Mouse (Mus musculus) Patski (cell line): ENCODE data around the gene Tbrg4. TPM values are rescaled to one million over a fixed set of nuclear protein-coding genes. Genes with fewer than 3 reads are reported as not detected.

Experiments
- ATAC-seq: fragments of 100-300 bp; one replicate; pipeline ENCODE4 v1.8.0; 2021
- CTCF ChIA-PET: fragments of 350-600 bp; sonication (Branson Sonifier 250); formaldehyde crosslinking; loops from one replicate; lab custom pipeline; 2022; ENCODE audit warnings: inconsistent platforms; lab: Charles Lee
- POLR2A ChIA-PET: fragments of 350-600 bp; sonication (Branson Sonifier 250); formaldehyde crosslinking; loops from one replicate; lab custom pipeline; 2022; ENCODE audit warnings: antibody characterized with exemption, inconsistent platforms; lab: Charles Lee
- DNase-seq: peaks from one replicate; pipeline ENCODE4 v3.0.0-alpha.2; 2011; ENCODE audit warnings: low read depth, low spot score
- H3K27me3 ChIP-seq: fragments of 371-371 bp; one replicate; pipeline ENCODE4 v1.5.1; 2021
- CTCF ChIP-seq: fragments of 100-300 bp; IDR thresholded peaks from one replicate; pipeline ENCODE4 v1.5.1; 2021
- in situ Hi-C: fragments of 300-500 bp; cut with MboI; formaldehyde crosslinking; loops from 3 replicates; pipeline ENCODE4 v1.11.1; 2018; ENCODE audit warnings: low pct_unique_long_range_greater_than_20kb, mixed read lengths
- polyA plus RNA-seq: library from polyadenylated mRNA; unstranded; gene quantifications from one replicate; pipeline ENCODE4 v1.2.3, GENCODE M21; 2021

Gene Tbrg4
- polyA plus RNA-seq, 1 experiment from 2014 or later: 64.3 TPM

GRCm38 (mm10) chr11:6580065-6580750, 45.7 kb downstream of the Tbrg4 start:
- ChIA-PET POLR2A (no interaction called here), CTCF (interaction anchor here (1.1 kb wide), 1 partner anchor 12 kb away, joined by 3 read pairs; no protein-coding TSS in a partner anchor)
- H3K27me3 ChIP-seq: no peaks in the 10 kb centered on the region
- ATAC-seq: no peak
- in situ Hi-C loops: no loop called here
- DNase-seq: no peak
- no peak for TF ChIP-seq CTCF

DNA sequence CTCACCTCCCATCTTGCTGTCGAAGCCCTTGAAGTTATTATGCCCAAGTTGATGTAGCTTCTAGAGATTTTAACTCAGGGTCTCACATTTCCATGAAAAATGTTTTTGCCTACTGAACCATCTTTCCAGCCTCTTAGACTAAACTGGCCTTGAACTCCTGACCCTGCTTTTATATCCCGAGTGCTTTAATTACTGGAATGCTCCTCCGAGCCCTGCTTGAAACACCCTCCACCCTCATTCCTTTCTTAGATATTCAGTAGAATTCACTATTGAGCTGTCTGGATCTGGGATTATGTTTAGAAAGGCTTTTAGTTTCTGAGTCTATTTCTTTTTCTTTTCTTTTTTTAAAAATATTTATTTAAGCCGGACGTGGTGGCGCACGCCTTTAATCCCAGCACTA, 46.5 kb downstream of the Tbrg4 start:
- DNase-seq (no peak), ATAC-seq (no peak)
- ChIA-PET CTCF (no interaction called here), POLR2A (no interaction called here)
- in situ Hi-C loops: no loop called here
- H3K27me3 ChIP-seq: no peaks in the 10 kb centered on the region
- TF ChIP-seq CTCF: no peak

GRCm38 (mm10) chr11:6576151-6576550, 49.7 kb downstream of the Tbrg4 start:
- TF ChIP-seq CTCF: no peak
- no peak for ATAC-seq
- DNase-seq: no peak
- POLR2A ChIA-PET: interaction anchor here (0.7 kb wide), 1 partner anchor 95 kb away, joined by 3 read pairs; no protein-coding TSS in a partner anchor
- in situ Hi-C loops: no loop called here
- H3K27me3 ChIP-seq: no peaks in the 10 kb centered on the region
- CTCF ChIA-PET: interaction anchor here (1.3 kb wide), 2 partner anchors 18 to 19 kb away, joined by 3 read pairs; no protein-coding TSS in a partner anchor

DNA sequence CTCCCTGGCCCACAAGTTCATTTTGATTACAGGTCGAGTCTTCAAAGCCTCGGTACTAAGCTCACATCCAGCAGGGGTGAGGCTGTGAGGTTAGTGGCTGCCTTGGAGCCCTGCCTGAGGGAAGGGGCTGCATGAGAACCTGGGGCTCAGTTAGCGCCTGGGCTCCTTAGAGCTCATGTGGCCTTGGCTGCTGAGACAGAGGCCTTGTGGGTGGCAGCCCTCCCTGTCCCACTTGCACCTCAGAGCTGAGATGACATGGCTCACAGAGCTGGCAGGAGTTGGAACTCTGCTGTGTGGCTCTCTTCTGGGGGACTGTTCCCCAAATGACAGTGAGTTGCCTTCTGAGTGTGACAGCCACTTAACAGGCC, 56.5 kb downstream of the Tbrg4 start:
- in situ Hi-C loops: no loop called here
- DNase-seq (no peak), ATAC-seq (peak; percentile 40)
- ChIA-PET POLR2A (no interaction called here), CTCF (interaction anchor here (0.7 to 1.4 kb wide), 7 partner anchors 17 to 139 kb away, joined by 3 to 5 read pairs (median 3); no protein-coding TSS in a partner anchor)
- no peaks in the 10 kb centered on the region for H3K27me3 ChIP-seq
- TF ChIP-seq CTCF: no peak

DNA sequence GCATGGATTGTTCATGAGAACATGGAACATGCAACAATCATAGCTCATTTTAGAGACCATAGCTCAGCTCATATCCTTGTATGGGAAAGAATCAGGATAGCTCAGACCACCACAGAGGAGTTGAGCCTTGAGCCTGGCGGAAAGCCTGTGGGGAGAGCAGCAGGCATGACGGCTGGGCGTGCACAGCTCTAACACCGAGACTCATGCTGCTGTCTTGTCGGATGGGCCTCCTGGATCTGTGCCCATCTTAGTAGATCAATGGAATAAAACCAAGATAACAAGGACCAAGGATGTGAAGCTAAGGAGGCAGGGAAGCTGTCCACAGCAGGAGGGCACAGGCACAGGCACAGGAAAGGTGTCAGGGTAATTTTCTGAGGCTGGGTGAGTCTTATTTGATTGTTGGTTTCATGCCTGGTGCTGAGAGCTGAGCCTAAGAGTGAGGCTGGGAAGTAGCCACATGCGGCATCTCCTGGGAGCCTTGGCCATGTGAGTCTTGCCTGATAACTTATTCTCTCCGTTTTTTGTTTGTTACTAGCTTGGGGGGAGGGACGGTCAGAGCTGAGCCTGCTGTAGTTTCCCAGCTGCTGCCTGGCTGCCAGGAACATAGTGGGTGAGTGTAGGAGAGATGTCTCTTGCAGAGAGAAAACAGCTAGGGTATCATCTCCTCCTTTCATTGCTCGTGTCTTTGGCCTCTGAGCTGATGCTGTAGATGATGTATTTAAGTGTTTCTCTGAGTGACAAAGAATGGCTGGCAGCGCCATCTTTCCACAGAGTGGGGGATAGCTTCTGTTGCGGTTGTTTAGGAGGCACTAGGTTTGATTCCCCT, 57.1 kb downstream of the Tbrg4 start:
- ATAC-seq (peak; percentile 42), DNase-seq (no peak)
- ChIA-PET CTCF (interaction anchor here (0.7 to 1.4 kb wide), 8 partner anchors 12 to 139 kb away, joined by 3 to 5 read pairs (median 3); no protein-coding TSS in a partner anchor), POLR2A (no interaction called here)
- H3K27me3 ChIP-seq: no peaks in the 10 kb centered on the region
- in situ Hi-C loops: no loop called here
- TF ChIP-seq CTCF: no peak

DNA sequence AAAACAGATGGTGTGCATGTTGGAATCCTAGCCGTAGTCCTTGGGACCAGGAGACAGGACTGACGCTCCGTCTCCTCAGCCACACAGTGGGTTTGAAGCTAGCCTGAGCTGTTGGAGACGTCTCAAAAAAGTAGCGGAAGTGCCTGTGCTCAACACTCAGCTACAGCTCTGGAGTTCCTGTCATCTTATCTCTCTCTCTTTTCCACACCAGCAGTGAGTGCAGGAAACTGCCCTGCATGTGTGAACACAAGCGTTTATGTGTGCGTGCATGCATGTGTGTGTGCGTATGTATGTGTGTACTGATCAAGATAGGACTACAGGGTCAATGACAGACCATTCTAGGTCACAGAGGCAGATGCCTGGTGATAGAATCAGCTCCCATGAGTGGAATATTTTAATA, 57.9 kb downstream of the Tbrg4 start:
- CTCF ChIA-PET: interaction anchor here (1.1 to 1.9 kb wide), 4 partner anchors 9 to 96 kb away, joined by 3 to 5 read pairs (median 3); no protein-coding TSS in a partner anchor
- POLR2A ChIA-PET: no interaction called here
- in situ Hi-C loops: no loop called here
- TF ChIP-seq CTCF: no peak
- no peaks in the 10 kb centered on the region for H3K27me3 ChIP-seq
- DNase-seq (no peak), ATAC-seq (no peak)

GRCm38 (mm10) chr11:6566496-6566895, 59.4 kb downstream of the Tbrg4 start:
- DNase-seq (no peak), ATAC-seq (no peak)
- TF ChIP-seq CTCF: no peak
- in situ Hi-C loops: no loop called here
- ChIA-PET CTCF (interaction anchor here (0.8 to 1.9 kb wide), 3 partner anchors 8 to 18 kb away, joined by 3 to 5 read pairs (median 4); no protein-coding TSS in a partner anchor), POLR2A (interaction anchor here (1.2 kb wide), 1 partner anchor 8 kb away, joined by 3 read pairs; no protein-coding TSS in a partner anchor)
- no peaks in the 10 kb centered on the region for H3K27me3 ChIP-seq

Other genes with a start within 250 kb of the Tbrg4 start
- 46.9 TPM for gene Zmiz2, start 237.0 kb downstream of the Tbrg4 start, polyA plus RNA-seq
- 3,491 TPM for gene Ppia, start 210.6 kb downstream of the Tbrg4 start, polyA plus RNA-seq
- gene H2afv, start 181.6 kb downstream of the Tbrg4 start, polyA plus RNA-seq: 147 TPM
- 49.1 TPM for gene Purb, start 150.2 kb downstream of the Tbrg4 start, polyA plus RNA-seq
- gene Myo1g, start 105.1 kb downstream of the Tbrg4 start, polyA plus RNA-seq: 0.06 TPM
- 60.9 TPM for gene Ccm2, start 79.2 kb downstream of the Tbrg4 start, polyA plus RNA-seq
- 20.0 TPM for gene Nacad, start 20.0 kb downstream of the Tbrg4 start, polyA plus RNA-seq
- not detected for gene Wap, start 12.6 kb upstream of the Tbrg4 start, polyA plus RNA-seq
- 21.6 TPM for gene Ramp3, start 32.5 kb upstream of the Tbrg4 start, polyA plus RNA-seq
- gene Gm11983, start 211.6 kb upstream of the Tbrg4 start, polyA plus RNA-seq: not detected